ENCODE assay signal across 9 mouse cellular contexts in genomic region chr12:111479917-111480316, GRCm38 (mm10). TPM values are rescaled to one million over a fixed set of nuclear protein-coding genes. Genes with fewer than 3 reads are reported as not detected.
DNase-seq lines count a peak whose midpoint lies in the region; TF ChIP-seq lines count a peak whose summit lies in the region.
"Had no signal": no experiment of that assay in that cellular context is flagged by ENCODE, and none has a peak within 500 bp of the region (broad histone marks: within the 10 kb centered on the region; RNA-seq: fewer than 3 reads in every experiment).

No protein-coding gene starts in this region.

- TF ChIP-seq POLR2A in kidney, adult 2 months (IDR thresholded peaks at IDR 0.05; ENCODE audit: low read depth, low read length), result no peak

- no peaks in the 10 kb centered on the region for H3K27me3 ChIP-seq in kidney, adult 2 months (replicated peaks; ENCODE audit: control insufficient read depth, insufficient read depth, low read length)
- H3K27me3 ChIP-seq in splenic B cell, adult 2 months (ENCODE audit: control insufficient read depth, insufficient read depth, low read length, poor library complexity, severe bottlenecking), result no peaks in the 10 kb centered on the region

- whole genome bisulfite sequencing in kidney, adult 2 months, result 83% methylated on average over 2 of the region's 2 CpGs

- no peak overlapping the region for H3K4me3 ChIP-seq in kidney, adult 2 months (ENCODE audit: insufficient read depth, low read depth, low read length)
- H3K4me3 ChIP-seq: limb, embryonic 12.5 days had no signal

- peak; percentile 57 for DNase-seq in kidney, adult 2 months
- no peak for DNase-seq in kidney, postnatal 14 days
- DNase-seq in urinary bladder, postnatal 25 days (ENCODE audit: low spot score), result peak; percentile 38
- DNase-seq in urinary bladder, postnatal 4 days (ENCODE audit: low spot score in 2 of 2), result no peak
- DNase-seq in embryo, embryonic 11 days, result peak; percentile 54
- DNase-seq in splenic B cell, adult 2 months (ENCODE audit: low read depth, low spot score), result peak; percentile 22
- no peak for DNase-seq in layer of hippocampus, adult 9-10 months (ENCODE audit: low spot score)
- DNase-seq in left cerebral cortex, postnatal 36 days (ENCODE audit: low spot score in 2 of 2), result no peak

- H3K27ac ChIP-seq in kidney, adult 2 months (ENCODE audit: insufficient read depth, low read depth, low read length), result no peak overlapping the region
- H3K27ac ChIP-seq: limb, embryonic 12.5 days had no signal

- peak; percentile 63 for TF ChIP-seq CTCF in kidney, adult 2 months (conservative IDR thresholded peaks at IDR 0.05; ENCODE audit: insufficient read depth, insufficient read length, low read depth, low read length)

- H3K4me1 ChIP-seq in kidney, adult 2 months (ENCODE audit: control insufficient read depth, insufficient read depth, low read length), result peaks cover 4% of the 10 kb centered on the region; the same call in 1 of the 2 replicates

- H3K36me3 ChIP-seq in kidney, adult 2 months (ENCODE audit: control insufficient read depth, insufficient read depth, low read length), result no peaks in the 10 kb centered on the region
- H3K36me3 ChIP-seq in splenic B cell, adult 2 months (ENCODE audit: control insufficient read depth, insufficient read depth, low read length, poor library complexity, severe bottlenecking), result no peaks in the 10 kb centered on the region
- H3K36me3 ChIP-seq: limb, embryonic 12.5 days had no signal

- intact Hi-C loops in left cerebral cortex, postnatal 36 days (cut with DNase I), result no loop called here

RNA-seq across cellular contexts. Expression of gene Gm266, which starts 5.7 kb away (rescaled TPM):
- polyA plus RNA-seq in kidney, adult 2 months (2012; rRNA removed), result 2.8 and 4.3 TPM in 2 replicates
- 1 to 10 TPM; 4.0 to 4.5 TPM for total RNA-seq in left cerebral cortex, postnatal 36 days (2021)

RNA-seq across cellular contexts. Expression of gene Tnfaip2, which starts 37.6 kb away (rescaled TPM):
- polyA plus RNA-seq in kidney, adult 2 months (2012; rRNA removed), result 48.5 and 56.2 TPM in 2 replicates
- 1 to 10 TPM in 1 of 2 experiments, under 1 TPM in 1; 0.77 to 1.2 TPM for total RNA-seq in left cerebral cortex, postnatal 36 days (2021)

RNA-seq across cellular contexts. Expression of gene Eif5, which starts 57.9 kb away (rescaled TPM):
- polyA plus RNA-seq in kidney, adult 2 months (2012; rRNA removed), result 90.3 and 91.1 TPM in 2 replicates
- 100 to 1,000 TPM; 273 to 278 TPM for total RNA-seq in left cerebral cortex, postnatal 36 days (2021)

Comparison
In these comparisons a context has a peak if more than half of its experiments do, and no peak if none do; other contexts are left out.
1. DNase-seq: peak in kidney, adult 2 months (single experiment), urinary bladder, postnatal 25 days (single experiment), embryo, embryonic 11 days (single experiment) and splenic B cell, adult 2 months (single experiment); none in kidney, postnatal 14 days (single experiment), urinary bladder, postnatal 4 days (0 of 2), layer of hippocampus, adult 9-10 months (single experiment) and left cerebral cortex, postnatal 36 days (0 of 2).